Mouse (Mus musculus): ENCODE measurements around the gene Cap2.

- TF ChIP-seq CTCF (IDR thresholded peaks at IDR 0.05; ENCODE audit: low read depth) (no peak), EP300 (optimal IDR thresholded peaks at IDR 0.05) (no peak)
These were observed 193.8 kb downstream of the Cap2 start for GRCm38 (mm10) chr13:46695296-46695908.
